Mouse (Mus musculus) heart, adult 11 months (tissue): ENCODE results near the gene Acap1.

Experiments
- DNase-seq: peaks from one replicate; pipeline ENCODE4 v3.0.0; 2022

Acap1 gene

DNA sequence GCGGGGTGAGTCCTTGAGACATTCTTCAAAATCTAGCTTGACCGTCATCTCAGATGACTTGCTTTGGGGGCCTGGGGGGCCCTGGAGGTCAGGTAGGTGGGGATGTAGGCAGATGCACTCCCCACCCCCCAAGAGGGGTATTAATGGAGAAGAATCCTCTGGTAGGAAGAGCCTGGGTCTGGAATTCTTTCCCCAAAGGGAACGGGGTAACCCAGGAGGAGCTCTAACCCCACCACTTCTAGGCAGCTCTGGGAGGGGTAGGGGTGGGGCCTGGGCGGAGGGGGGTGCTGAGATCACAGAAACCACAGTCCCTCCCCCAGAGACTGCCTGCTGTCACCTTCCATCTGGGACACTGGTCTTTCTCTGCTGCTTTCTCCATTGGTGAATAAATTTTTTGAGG lies at the start of gene Acap1:
Gene Acap1, minus strand, starts transcription at position 249 of the 400 bp plus-strand sequence.
- DNase-seq, result peak; percentile 87

- DNase-seq, result peak; percentile 90
Observed at GRCm38 (mm10) chr11:69940962-69941361, 45.6 kb upstream of the Acap1 start.

DNA sequence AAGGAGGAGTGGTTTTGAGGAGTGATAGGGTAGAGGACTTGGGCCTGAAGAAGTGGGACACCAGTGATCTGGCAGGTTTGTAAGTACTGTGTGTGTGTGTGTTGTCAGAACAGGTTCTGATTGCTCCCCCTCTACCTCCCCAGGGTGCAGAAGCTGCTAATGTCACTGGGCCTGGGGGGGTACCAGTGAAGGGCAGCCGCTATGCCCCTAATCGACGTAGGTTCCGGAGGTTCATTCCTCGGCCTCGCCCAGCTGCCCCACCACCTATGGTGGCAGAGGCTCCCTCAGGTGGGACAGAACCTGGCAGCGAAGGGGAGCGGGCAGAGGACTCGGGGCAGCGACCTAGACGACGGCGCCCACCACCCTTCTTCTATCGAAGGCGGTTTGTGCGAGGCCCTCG lies 44.4 kb upstream of the Acap1 start:
- peak; percentile 91 for DNase-seq

- DNase-seq, result peak; percentile 94
Observed at GRCm38 (mm10) chr11:69939181-69939580, 43.8 kb upstream of the Acap1 start.

DNA sequence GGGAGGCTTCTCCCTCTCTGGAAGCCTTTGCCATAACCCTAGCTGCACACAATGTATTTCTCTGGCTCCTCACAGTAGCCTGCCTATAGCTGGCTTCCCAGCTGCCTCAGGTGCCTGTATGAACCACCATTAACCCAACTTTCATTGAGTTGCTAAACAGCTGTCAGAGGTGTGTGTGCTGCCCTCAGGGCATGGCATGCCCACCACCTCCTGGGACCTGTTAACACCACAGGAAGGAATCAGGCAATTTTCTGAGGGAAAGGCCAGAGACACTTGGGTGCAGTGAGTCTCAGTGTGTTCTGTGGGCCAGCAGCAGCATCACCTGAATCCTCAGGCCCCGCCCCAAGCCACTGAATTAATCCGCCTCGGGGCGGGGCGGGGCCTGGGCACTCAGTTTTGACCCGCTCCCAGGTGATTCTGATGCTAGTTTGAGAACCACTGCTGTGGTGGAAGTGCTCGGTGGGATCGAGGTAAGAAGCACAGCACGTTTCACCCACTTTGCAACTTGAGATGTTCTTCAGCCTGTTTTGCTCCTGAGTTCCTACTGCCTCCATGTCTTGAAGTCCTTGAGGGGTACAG lies 43.2 kb upstream of the Acap1 start:
- peak; percentile 92 for DNase-seq

- DNase-seq, result no peak
Observed at GRCm38 (mm10) chr11:69937834-69938233, 42.5 kb upstream of the Acap1 start.

- DNase-seq, result peak; percentile 97
Observed at GRCm38 (mm10) chr11:69937385-69937784, 42.0 kb upstream of the Acap1 start.

GRCm38 (mm10) chr11:69936714-69937347 lies 41.5 kb upstream of the Acap1 start:
- DNase-seq, result peak; percentile 93

GRCm38 (mm10) chr11:69936156-69936555 lies 40.8 kb upstream of the Acap1 start:
- DNase-seq, result no peak

DNA sequence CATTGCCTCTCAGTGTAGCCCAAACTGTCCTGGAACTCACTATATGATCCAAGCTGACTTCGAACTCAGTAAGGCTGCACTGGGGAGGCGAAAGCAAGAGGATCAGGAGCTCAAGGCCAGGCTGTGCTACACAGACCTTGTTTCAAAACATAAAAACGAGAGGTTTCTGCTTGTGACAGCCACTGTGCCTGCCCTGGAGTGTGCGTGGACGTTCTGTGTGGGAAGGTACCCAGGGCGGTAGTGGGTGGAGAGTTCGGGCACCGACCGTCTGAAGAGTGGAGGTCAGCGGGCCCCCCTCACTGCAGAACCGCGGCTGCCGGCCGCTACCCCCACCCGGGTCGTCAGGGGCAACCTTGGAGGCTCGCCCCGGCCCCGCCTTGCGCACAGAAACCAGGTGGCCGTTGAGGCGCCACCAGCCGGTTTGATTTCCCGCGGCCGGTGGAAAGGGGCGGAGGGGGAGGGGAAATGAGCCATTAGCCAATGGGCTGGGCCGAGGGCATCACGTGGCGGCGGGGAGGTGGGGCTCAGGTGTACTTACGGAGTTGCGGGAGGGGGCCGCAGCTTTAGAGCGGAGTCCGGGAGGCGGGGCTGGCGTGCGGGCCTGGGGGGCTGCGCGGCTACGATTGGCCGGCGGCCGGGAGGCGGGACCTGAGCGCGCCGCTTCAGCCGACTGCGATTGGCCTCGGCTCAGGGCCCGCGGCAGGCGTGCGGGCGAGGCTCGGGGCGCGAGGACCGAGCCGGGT lies 40.0 kb upstream of the Acap1 start, which contains the start of gene Ybx2:
Gene Ybx2, plus strand, starts transcription at position 660 of the 743 bp plus-strand sequence.
- peak; percentile 99 for DNase-seq

DNA sequence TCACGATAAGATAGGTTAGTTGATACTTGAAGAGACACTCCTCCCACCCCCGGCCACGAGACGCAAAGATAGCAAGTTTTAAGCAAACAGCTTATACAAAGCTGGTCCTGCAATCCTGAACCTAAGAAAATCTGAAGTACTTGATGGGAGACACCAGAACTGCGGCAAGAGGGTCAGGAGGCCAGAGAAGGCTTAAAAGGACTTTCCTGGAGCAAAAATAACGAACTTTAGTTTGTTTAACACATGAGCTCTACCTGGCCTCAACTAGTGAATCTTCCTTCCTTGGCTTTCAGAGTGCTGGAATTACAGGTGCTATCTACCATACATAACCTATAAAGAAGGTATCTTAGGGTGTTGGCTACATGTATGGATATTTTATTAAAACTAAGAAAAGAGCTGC lies 39.3 kb upstream of the Acap1 start:
- no peak for DNase-seq

GRCm38 (mm10) chr11:69934169-69934568 lies 38.8 kb upstream of the Acap1 start:
- peak; percentile 98 for DNase-seq

- no peak for DNase-seq
Observed at GRCm38 (mm10) chr11:69933066-69933465, 37.7 kb upstream of the Acap1 start.

DNA sequence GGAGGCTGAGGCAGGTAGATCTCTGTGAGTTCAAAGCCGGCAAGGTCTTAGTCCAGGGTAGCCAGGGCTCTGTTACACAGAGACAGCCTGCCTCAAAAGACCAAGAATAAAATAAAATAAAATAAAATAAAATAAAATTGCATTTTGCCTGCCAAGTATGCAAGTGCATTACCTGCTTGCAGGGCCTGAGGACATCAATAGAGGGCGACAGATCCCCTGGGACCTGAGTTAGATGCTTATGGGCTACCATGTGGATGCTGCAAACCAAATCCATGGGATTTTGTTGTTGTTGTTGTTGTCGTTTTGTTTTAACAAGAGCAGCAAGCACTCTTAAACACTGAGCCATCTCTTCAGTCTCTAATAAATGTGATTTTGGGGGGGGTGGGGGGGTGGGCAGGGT lies 36.9 kb upstream of the Acap1 start:
- DNase-seq, result no peak

- DNase-seq, result peak; percentile 87
Observed at GRCm38 (mm10) chr11:69931769-69932168, 36.4 kb upstream of the Acap1 start.

DNA sequence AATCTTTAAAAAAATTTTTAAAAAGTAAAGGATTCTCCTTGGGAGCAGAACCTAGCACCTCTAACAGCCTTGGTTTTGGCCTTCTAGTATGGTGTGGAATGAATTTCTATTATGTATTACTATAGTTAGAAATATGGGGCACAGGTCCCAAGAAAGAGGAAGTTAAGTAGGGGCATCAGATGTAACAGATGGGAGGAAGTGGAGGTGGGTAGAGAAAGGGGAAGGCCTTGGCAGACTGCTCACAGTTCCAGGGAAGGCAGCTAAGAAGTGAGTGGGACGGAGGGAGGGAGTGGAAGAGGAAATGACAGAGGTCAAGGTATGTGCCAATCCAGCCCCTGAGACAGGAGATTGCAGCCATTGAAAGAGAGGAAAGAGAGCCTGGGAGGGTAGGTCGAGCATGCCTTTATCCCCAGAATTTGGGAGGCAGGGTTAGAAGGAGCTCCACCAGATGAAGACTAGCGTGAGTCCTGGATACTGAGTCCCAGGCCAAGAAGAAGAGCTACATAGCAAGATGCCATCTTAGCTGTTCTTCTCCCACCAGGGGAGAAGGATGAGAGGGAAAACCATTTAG lies 35.7 kb upstream of the Acap1 start:
- DNase-seq, result peak; percentile 87

GRCm38 (mm10) chr11:69930176-69930575 lies 34.8 kb upstream of the Acap1 start:
- DNase-seq, result peak; percentile 84

- no peak for DNase-seq
Observed at GRCm38 (mm10) chr11:69929712-69930111, 34.4 kb upstream of the Acap1 start.

GRCm38 (mm10) chr11:69927501-69927900 lies 32.2 kb upstream of the Acap1 start:
- DNase-seq, result no peak

DNA sequence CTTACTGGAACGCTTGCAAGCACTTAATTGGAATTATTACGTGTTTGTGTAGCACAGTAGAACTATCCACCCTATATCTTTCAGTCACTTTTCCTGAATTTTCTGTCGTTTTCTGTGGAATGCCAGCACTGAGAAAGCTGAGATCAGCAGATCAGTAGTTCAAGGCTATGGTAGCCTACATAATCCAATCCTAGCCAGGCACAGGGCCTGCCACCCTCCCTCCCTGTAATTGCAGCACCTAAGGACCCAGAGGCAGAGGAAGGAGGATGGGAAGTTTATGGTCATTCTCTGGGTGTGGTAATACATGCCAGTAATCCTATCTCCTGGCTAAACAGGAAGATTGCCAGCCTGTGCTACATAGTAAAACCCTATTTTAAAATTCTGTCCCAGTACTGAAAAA lies 27.5 kb upstream of the Acap1 start:
- DNase-seq, result no peak

GRCm38 (mm10) chr11:69922012-69922756 lies 26.8 kb upstream of the Acap1 start:
- DNase-seq, result no peak

- peak; percentile 100 for DNase-seq
Observed at GRCm38 (mm10) chr11:69921114-69922011, 26.0 kb upstream of the Acap1 start, which contains the start of gene Eif5a. Gene Eif5a (minus strand): TSS chr11:69921958.
